Mouse (Mus musculus) v-Abl transformed pro-B cells (cell line): Measurements from ENCODE around the gene Gucy2e.

Source experiments
- in situ Hi-C, 2 experiments: fragments of 400-800 bp; cut with MboI; formaldehyde crosslinking; loops; one replicate each; pipeline ENCODE4 v1.15.1; 2025; ENCODE audit not compliant: unreplicated experiment in 2 of 2

Gene Gucy2e

GRCm38 (mm10) chr11:69236926-69237260 lies at the start of gene Gucy2e:
Gene Gucy2e (minus strand): TSS chr11:69237036.
- in situ Hi-C loops: no loop called here

- in situ Hi-C loops: loop anchor here in 1 of 2 experiments (10.0 kb wide), 1 partner anchor 48 kb away; the partner anchor contains the start of genes Cntrob, Kcnab3 and Trappc1
These were observed 40.4 kb upstream of the Gucy2e start for GRCm38 (mm10) chr11:69277267-69277666.

- in situ Hi-C loops: loop anchor here in 1 of 2 experiments (10.0 kb wide), 1 partner anchor 49 kb away; the partner anchor contains the start of genes Cntrob, Kcnab3 and Trappc1
These were observed 39.2 kb upstream of the Gucy2e start for GRCm38 (mm10) chr11:69276081-69276480.

GRCm38 (mm10) chr11:69275650-69276049 lies 38.8 kb upstream of the Gucy2e start:
- in situ Hi-C loops: loop anchor here in 1 of 2 experiments (10.0 kb wide), 1 partner anchor 49 kb away; the partner anchor contains the start of genes Cntrob, Kcnab3 and Trappc1

GRCm38 (mm10) chr11:69272122-69272740 lies 35.4 kb upstream of the Gucy2e start:
- in situ Hi-C loops: loop anchor here (5.0 to 10.0 kb wide), 2 partner anchors 53 to 115 kb away; partner anchors contain the start of genes Cntrob (in 1 of the 2), Kcnab3 (in 1 of the 2) and Trappc1 (in 1 of the 2)

- in situ Hi-C loops: loop anchor here in 1 of 2 experiments (5.0 kb wide), 1 partner anchor 38 kb away; no protein-coding TSS in a partner anchor
These were observed 32.7 kb upstream of the Gucy2e start for GRCm38 (mm10) chr11:69269575-69269974.

GRCm38 (mm10) chr11:69268100-69268499 lies 31.3 kb upstream of the Gucy2e start:
- in situ Hi-C loops: loop anchor here in 1 of 2 experiments (5.0 kb wide), 1 partner anchor 39 kb away; no protein-coding TSS in a partner anchor

- in situ Hi-C loops: loop anchor here in 1 of 2 experiments (5.0 kb wide), 1 partner anchor 40 kb away; no protein-coding TSS in a partner anchor
These were observed 30.5 kb upstream of the Gucy2e start for GRCm38 (mm10) chr11:69267341-69267740.

- in situ Hi-C loops: loop anchor here in 1 of 2 experiments (5.0 kb wide), 1 partner anchor 41 kb away; no protein-coding TSS in a partner anchor
These were observed 29.4 kb upstream of the Gucy2e start for GRCm38 (mm10) chr11:69266253-69266652.

- in situ Hi-C loops: loop anchor here in 1 of 2 experiments (5.0 kb wide), 1 partner anchor 42 kb away; no protein-coding TSS in a partner anchor
These were observed 28.6 kb upstream of the Gucy2e start for GRCm38 (mm10) chr11:69265410-69265809.

GRCm38 (mm10) chr11:69264276-69264675 lies 27.4 kb upstream of the Gucy2e start:
- in situ Hi-C loops: no loop called here

GRCm38 (mm10) chr11:69260111-69260510 lies 23.3 kb upstream of the Gucy2e start:
- in situ Hi-C loops: no loop called here

- in situ Hi-C loops: loop anchor here (5.0 kb wide), 4 partner anchors 129 to 259 kb away; no protein-coding TSS in a partner anchor
These were observed 21.5 kb upstream of the Gucy2e start for GRCm38 (mm10) chr11:69258287-69258686.

GRCm38 (mm10) chr11:69257807-69258206 lies 21.0 kb upstream of the Gucy2e start:
- in situ Hi-C loops: loop anchor here (5.0 kb wide), 4 partner anchors 129 to 259 kb away; no protein-coding TSS in a partner anchor

- in situ Hi-C loops: loop anchor here (5.0 kb wide), 4 partner anchors 130 to 260 kb away; no protein-coding TSS in a partner anchor
These were observed 20.2 kb upstream of the Gucy2e start for GRCm38 (mm10) chr11:69257072-69257471.

- in situ Hi-C loops: loop anchor here (5.0 kb wide), 4 partner anchors 132 to 262 kb away; no protein-coding TSS in a partner anchor
These were observed 18.0 kb upstream of the Gucy2e start for GRCm38 (mm10) chr11:69254808-69255207.

- in situ Hi-C loops: no loop called here
These were observed 16.3 kb upstream of the Gucy2e start for GRCm38 (mm10) chr11:69253131-69253530.

- in situ Hi-C loops: no loop called here
These were observed 15.1 kb upstream of the Gucy2e start for GRCm38 (mm10) chr11:69251953-69252352.

- in situ Hi-C loops: no loop called here
These were observed 14.5 kb upstream of the Gucy2e start for GRCm38 (mm10) chr11:69251135-69251842.

GRCm38 (mm10) chr11:69250106-69250505 lies 13.3 kb upstream of the Gucy2e start:
- in situ Hi-C loops: no loop called here

- in situ Hi-C loops: loop anchor here (10.0 kb wide), 2 partner anchors 54 to 184 kb away; partner anchors contain the start of gene Alox8 (in 1 of the 2)
These were observed 12.3 kb upstream of the Gucy2e start for GRCm38 (mm10) chr11:69249131-69249530.
